Mouse (Mus musculus): ENCODE data around the gene A930004D18Rik. TPM values are rescaled to one million over a fixed set of nuclear protein-coding genes. Genes with fewer than 3 reads are reported as not detected.
"Not testable (repeated sequence)": the region's sequence is repeated elsewhere in the genome, so short reads cannot be mapped to it uniquely, and the experiment has no call there.

A930004D18Rik gene
- total RNA-seq, 2 experiments from 2014 or later = not detected

GRCm38 (mm10) chr2:18017321-18017720 lies 20.2 kb downstream of the A930004D18Rik start:
- ATAC-seq (replicated peaks; ENCODE audit: low FRiP score, poor library complexity, severe bottlenecking) = no peak

GRCm38 (mm10) chr2:18016639-18017038 lies 20.9 kb downstream of the A930004D18Rik start:
- no peak for ATAC-seq (replicated peaks; ENCODE audit: low FRiP score, poor library complexity, severe bottlenecking)

GRCm38 (mm10) chr2:18015581-18015980 lies 22.0 kb downstream of the A930004D18Rik start:
- ATAC-seq (replicated peaks; ENCODE audit: low FRiP score, poor library complexity, severe bottlenecking) = no peak

GRCm38 (mm10) chr2:18012866-18013265 lies 24.7 kb downstream of the A930004D18Rik start:
- ATAC-seq (replicated peaks; ENCODE audit: low FRiP score, poor library complexity, severe bottlenecking) = no peak

- ATAC-seq (replicated peaks; ENCODE audit: low FRiP score, poor library complexity, severe bottlenecking) = no peak
These were observed 26.3 kb downstream of the A930004D18Rik start for GRCm38 (mm10) chr2:18011226-18011625.

- no peak for ATAC-seq (replicated peaks; ENCODE audit: low FRiP score, poor library complexity, severe bottlenecking)
These were observed 32.4 kb downstream of the A930004D18Rik start for GRCm38 (mm10) chr2:18005137-18005536.

GRCm38 (mm10) chr2:18004286-18004685 lies 33.3 kb downstream of the A930004D18Rik start:
- ATAC-seq (replicated peaks; ENCODE audit: low FRiP score, poor library complexity, severe bottlenecking) = no peak

- no peak for ATAC-seq (replicated peaks; ENCODE audit: low FRiP score, poor library complexity, severe bottlenecking)
These were observed 35.2 kb downstream of the A930004D18Rik start for GRCm38 (mm10) chr2:18002306-18002705.

GRCm38 (mm10) chr2:17996858-17997257 lies 40.7 kb downstream of the A930004D18Rik start, which contains the start of gene H2al2a:
Gene H2al2a, minus strand, starts transcription at chr2:17996958.
- no peak for ATAC-seq (replicated peaks; ENCODE audit: low FRiP score, poor library complexity, severe bottlenecking)

GRCm38 (mm10) chr2:17989562-17989961 lies 48.0 kb downstream of the A930004D18Rik start:
- no peak for ATAC-seq (replicated peaks; ENCODE audit: low FRiP score, poor library complexity, severe bottlenecking)

GRCm38 (mm10) chr2:17989115-17989514 lies 48.4 kb downstream of the A930004D18Rik start:
- no peak for ATAC-seq (replicated peaks; ENCODE audit: low FRiP score, poor library complexity, severe bottlenecking)

GRCm38 (mm10) chr2:17986694-17987093 lies 50.8 kb downstream of the A930004D18Rik start:
- no peak for ATAC-seq (replicated peaks; ENCODE audit: low FRiP score, poor library complexity, severe bottlenecking)

- ATAC-seq (replicated peaks; ENCODE audit: low FRiP score, poor library complexity, severe bottlenecking) = no peak
These were observed 52.8 kb downstream of the A930004D18Rik start for GRCm38 (mm10) chr2:17984774-17985173.

- no peak for ATAC-seq (replicated peaks; ENCODE audit: low FRiP score, poor library complexity, severe bottlenecking)
These were observed 54.8 kb downstream of the A930004D18Rik start for GRCm38 (mm10) chr2:17982747-17983146.

GRCm38 (mm10) chr2:17978706-17979105 lies 58.8 kb downstream of the A930004D18Rik start:
- ATAC-seq (replicated peaks; ENCODE audit: low FRiP score, poor library complexity, severe bottlenecking) = no peak

GRCm38 (mm10) chr2:17978251-17978650 lies 59.3 kb downstream of the A930004D18Rik start:
- not testable (repeated sequence) for ATAC-seq (replicated peaks; ENCODE audit: low FRiP score, poor library complexity, severe bottlenecking)

- not testable (repeated sequence) for ATAC-seq (replicated peaks; ENCODE audit: low FRiP score, poor library complexity, severe bottlenecking)
These were observed 59.9 kb downstream of the A930004D18Rik start for GRCm38 (mm10) chr2:17977645-17978044.

- no peak for ATAC-seq (replicated peaks; ENCODE audit: low FRiP score, poor library complexity, severe bottlenecking)
These were observed 61.8 kb downstream of the A930004D18Rik start for GRCm38 (mm10) chr2:17975601-17976327.
